Mouse (Mus musculus) neural tube, embryonic 15.5 days (tissue): ENCODE results near the gene Tmem116. TPM values are rescaled to one million over a fixed set of nuclear protein-coding genes. Genes with fewer than 3 reads are reported as not detected.
A peak's percentile ranks its signal among the peaks of the same experiment; 100 is the strongest.

Source experiments
- ATAC-seq: fragments of 200-750 bp; cut with Nextera tagmentation; 2 replicates; pipeline ENCODE4 v1.8.0; 2017; ENCODE audit warnings: mild to moderate bottlenecking, moderate TSS enrichment, moderate library complexity; ENCODE audit not compliant: low FRiP score
- H3K27ac ChIP-seq: fragments of 300-500 bp; sonication (generic); replicated peaks from 2 replicates; pipeline ENCODE4 v1.5.1; 2015; ENCODE audit warnings: mild to moderate bottlenecking, inconsistent platforms
- H3K27me3 ChIP-seq: fragments of 300-500 bp; sonication (generic); replicated peaks from 2 replicates; pipeline ENCODE4 v1.6.1; 2015; ENCODE audit warnings: inconsistent platforms
- H3K36me3 ChIP-seq: fragments of 300-500 bp; sonication (generic); 2 replicates; pipeline ENCODE4 v1.6.1; 2015; ENCODE audit warnings: inconsistent platforms
- H3K4me1 ChIP-seq: fragments of 300-500 bp; sonication (generic); 2 replicates; pipeline ENCODE4 v1.6.1; 2015; ENCODE audit warnings: inconsistent platforms
- H3K4me2 ChIP-seq: fragments of 300-500 bp; sonication (generic); 2 replicates; pipeline ENCODE4 v1.6.1; 2015; ENCODE audit warnings: inconsistent platforms, mild to moderate bottlenecking, moderate library complexity
- H3K4me3 ChIP-seq: fragments of 300-500 bp; sonication (generic); replicated peaks from 2 replicates; pipeline ENCODE4 v1.5.1; 2015; ENCODE audit warnings: mild to moderate bottlenecking, inconsistent platforms
- H3K9ac ChIP-seq: fragments of 300-500 bp; sonication (generic); replicated peaks from 2 replicates; pipeline ENCODE4 v1.6.1; 2015; ENCODE audit warnings: mild to moderate bottlenecking, inconsistent platforms
- H3K9me3 ChIP-seq: fragments of 300-500 bp; sonication (generic); replicated peaks from 2 replicates; pipeline ENCODE4 v1.6.1; 2016; ENCODE audit warnings: inconsistent platforms
- WGBS: fragments of 180-500 bp; shearing (Covaris S2); methylation state at CpG from one replicate; pipeline ENCODE4 v1.1.7; 2015; ENCODE audit warnings: mixed read lengths; 5-methylcytosine and 5-hydroxymethylcytosine counted together
- polyA plus RNA-seq: library from polyadenylated mRNA; unstranded; fragments of >200 nt; fragmentation: Nextera tagmentation; extraction: Ambion mirVana; gene quantifications from 2 replicates; pipeline ENCODE4 v1.2.1, GENCODE M21; 2015

Tmem116 gene
- polyA plus RNA-seq, 1 experiment from 2014 or later: 1.8 TPM

- Histone ChIP-seq H3K4me3 (peak overlapping the region; percentile 91), H3K27ac (no peak overlapping the region), H3K4me2 (peak overlapping the region; percentile 81), H3K9ac (no peak overlapping the region), H3K4me1 (peaks cover 38% of the 10 kb centered on the region), H3K27me3 (no peaks in the 10 kb centered on the region), H3K36me3 (peaks cover 41% of the 10 kb centered on the region), H3K9me3 (no peaks in the 10 kb centered on the region)
- ATAC-seq: no peak
- 83% methylated on average over 9 of the region's 9 CpGs for WGBS
These were observed 1.2 kb upstream of the Tmem116 start for GRCm38 (mm10) chr5:121450476-121450875.

GRCm38 (mm10) chr5:121451203-121451602, 490 bp upstream of the Tmem116 start:
- peak overlapping the region; percentile 98 for H3K9ac ChIP-seq
- H3K4me2 ChIP-seq: peak overlapping the region; percentile 81
- peak overlapping the region; percentile 98 for H3K27ac ChIP-seq
- no peaks in the 10 kb centered on the region for H3K27me3 ChIP-seq
- peaks cover 38% of the 10 kb centered on the region for H3K4me1 ChIP-seq
- peaks cover 36% of the 10 kb centered on the region for H3K36me3 ChIP-seq
- peak overlapping the region; percentile 91 for H3K4me3 ChIP-seq
- WGBS: 20% methylated on average over 8 of the region's 8 CpGs
- H3K9me3 ChIP-seq: no peaks in the 10 kb centered on the region
- ATAC-seq: no peak

- H3K27me3 ChIP-seq: no peaks in the 10 kb centered on the region
- 0% methylated on average over 75 of the region's 97 CpGs for WGBS
- peak within 1 kb of the TSS; percentile 91 for H3K4me3 ChIP-seq
- peak; percentile 96 for ATAC-seq
- H3K4me1 ChIP-seq: peaks cover 38% of the 10 kb centered on the region
- H3K36me3 ChIP-seq: peaks cover 26% of the 10 kb centered on the region
- no peaks in the 10 kb centered on the region for H3K9me3 ChIP-seq
- peak within 1 kb of the TSS; percentile 81 for H3K4me2 ChIP-seq
- peak within 1 kb of the TSS; percentile 98 for H3K27ac ChIP-seq
- peak within 1 kb of the TSS; percentile 98 for H3K9ac ChIP-seq
These were observed 555 bp downstream of the Tmem116 start, which contains the start of gene Erp29 for GRCm38 (mm10) chr5:121452026-121452869. Gene Erp29 (minus strand): TSS chr5:121452506.

GRCm38 (mm10) chr5:121452906-121453305, 1.2 kb downstream of the Tmem116 start:
- Histone ChIP-seq H3K9me3 (no peaks in the 10 kb centered on the region), H3K9ac (peak overlapping the region; percentile 92), H3K27me3 (no peaks in the 10 kb centered on the region), H3K4me3 (peak overlapping the region; percentile 91), H3K36me3 (peaks cover 20% of the 10 kb centered on the region), H3K27ac (peak overlapping the region; percentile 98), H3K4me1 (peaks cover 38% of the 10 kb centered on the region), H3K4me2 (peak overlapping the region; percentile 81)
- peak; percentile 26 for ATAC-seq
- WGBS: 5% methylated on average over 9 of the region's 9 CpGs

GRCm38 (mm10) chr5:121453743-121454502, 2.2 kb downstream of the Tmem116 start:
- peak overlapping the region; percentile 81; the same call in 1 of the 2 replicates for H3K4me2 ChIP-seq
- ATAC-seq: no peak
- 93% methylated on average over 13 of the region's 13 CpGs for WGBS
- peaks cover 10% of the 10 kb centered on the region; the same call in 1 of the 2 replicates for H3K36me3 ChIP-seq
- H3K4me1 ChIP-seq: peaks cover 38% of the 10 kb centered on the region
- no peaks in the 10 kb centered on the region for H3K9me3 ChIP-seq
- H3K9ac ChIP-seq: no peak overlapping the region
- H3K4me3 ChIP-seq: no peak overlapping the region
- H3K27me3 ChIP-seq: no peaks in the 10 kb centered on the region
- H3K27ac ChIP-seq: peak overlapping the region; percentile 98; the same call in 1 of the 2 replicates

GRCm38 (mm10) chr5:121454503-121454782, 2.8 kb downstream of the Tmem116 start:
- Histone ChIP-seq H3K4me3 (no peak overlapping the region), H3K27ac (no peak overlapping the region), H3K27me3 (no peaks in the 10 kb centered on the region), H3K9ac (no peak overlapping the region), H3K4me2 (no peak overlapping the region), H3K4me1 (peaks cover 36% of the 10 kb centered on the region), H3K36me3 (peaks cover 5% of the 10 kb centered on the region; the same call in 1 of the 2 replicates), H3K9me3 (no peaks in the 10 kb centered on the region)
- 83% methylated on average over 3 of the region's 3 CpGs for WGBS
- ATAC-seq: no peak

GRCm38 (mm10) chr5:121455510-121456265, 4.0 kb downstream of the Tmem116 start:
- Histone ChIP-seq H3K4me1 (peaks cover 24% of the 10 kb centered on the region), H3K27ac (no peak overlapping the region), H3K27me3 (no peaks in the 10 kb centered on the region), H3K9me3 (no peaks in the 10 kb centered on the region), H3K36me3 (no peaks in the 10 kb centered on the region), H3K4me3 (no peak overlapping the region), H3K4me2 (no peak overlapping the region), H3K9ac (no peak overlapping the region)
- ATAC-seq: no peak
- WGBS: 70% methylated on average over 9 of the region's 9 CpGs

GRCm38 (mm10) chr5:121461339-121462170, 9.9 kb downstream of the Tmem116 start:
- Histone ChIP-seq H3K9ac (no peak overlapping the region), H3K36me3 (no peaks in the 10 kb centered on the region), H3K4me1 (no peaks in the 10 kb centered on the region), H3K4me3 (no peak overlapping the region), H3K27me3 (no peaks in the 10 kb centered on the region), H3K9me3 (no peaks in the 10 kb centered on the region), H3K27ac (no peak overlapping the region), H3K4me2 (no peak overlapping the region)
- 69% methylated on average over 4 of the region's 4 CpGs for WGBS
- ATAC-seq: no peak

GRCm38 (mm10) chr5:121462171-121462502, 10.4 kb downstream of the Tmem116 start:
- Histone ChIP-seq H3K4me1 (no peaks in the 10 kb centered on the region), H3K4me3 (no peak overlapping the region), H3K36me3 (no peaks in the 10 kb centered on the region), H3K27me3 (no peaks in the 10 kb centered on the region), H3K4me2 (no peak overlapping the region), H3K27ac (no peak overlapping the region), H3K9me3 (no peaks in the 10 kb centered on the region), H3K9ac (no peak overlapping the region)
- ATAC-seq: no peak
- WGBS: 40% methylated on average over 1 of the region's 1 CpGs

- Histone ChIP-seq H3K27me3 (no peaks in the 10 kb centered on the region), H3K27ac (no peak overlapping the region), H3K9ac (no peak overlapping the region), H3K36me3 (no peaks in the 10 kb centered on the region), H3K9me3 (no peaks in the 10 kb centered on the region), H3K4me1 (no peaks in the 10 kb centered on the region), H3K4me2 (no peak overlapping the region), H3K4me3 (no peak overlapping the region)
- no peak for ATAC-seq
- WGBS: 71% methylated on average over 5 of the region's 5 CpGs
These were observed 11.3 kb downstream of the Tmem116 start for GRCm38 (mm10) chr5:121462967-121463366.
